Mouse (Mus musculus): ENCODE results near the gene Zdhhc1. TPM values are rescaled to one million over a fixed set of nuclear protein-coding genes. Genes with fewer than 3 reads are reported as not detected.

Gene Zdhhc1
- polyA plus RNA-seq, 1 experiment from 2014 or later: 26.3 TPM

GRCm38 (mm10) chr8:105433511-105433910, 63.2 kb downstream of the Zdhhc1 start:
- H3K4me2 ChIP-seq (ENCODE audit: low read depth, low read length): no peak overlapping the region
- H3K36me3 ChIP-seq (ENCODE audit: control insufficient read depth, insufficient read depth): no peaks in the 10 kb centered on the region
- no peak overlapping the region for H3K27ac ChIP-seq (ENCODE audit: low read length)
- H3K9ac ChIP-seq (ENCODE audit: low read length): no peak overlapping the region
- H3K4me1 ChIP-seq (ENCODE audit: control insufficient read depth, insufficient read depth, low read length): peaks cover 6% of the 10 kb centered on the region; the same call in 1 of the 2 replicates
- H3K27me3 ChIP-seq (ENCODE audit: control insufficient read depth, insufficient read depth, low read length): no peaks in the 10 kb centered on the region
- 47% methylated on average over 5 of the region's 5 CpGs for WGBS
- H3K4me3 ChIP-seq (ENCODE audit: low read length): no peak overlapping the region
- ATAC-seq (replicated peaks; ENCODE audit: extremely low read depth, insufficient read depth, low FRiP score): no peak
- no peaks in the 10 kb centered on the region for H3K9me3 ChIP-seq (replicated peaks; ENCODE audit: control insufficient read depth, low read length)

GRCm38 (mm10) chr8:105433021-105433420, 63.7 kb downstream of the Zdhhc1 start:
- Histone ChIP-seq H3K4me2 (ENCODE audit: low read depth, low read length) (no peak overlapping the region), H3K27ac (ENCODE audit: low read length) (no peak overlapping the region), H3K36me3 (ENCODE audit: control insufficient read depth, insufficient read depth) (no peaks in the 10 kb centered on the region), H3K9me3 (replicated peaks; ENCODE audit: control insufficient read depth, low read length) (no peaks in the 10 kb centered on the region), H3K4me1 (ENCODE audit: control insufficient read depth, insufficient read depth, low read length) (peaks cover 6% of the 10 kb centered on the region; the same call in 1 of the 2 replicates), H3K4me3 (ENCODE audit: low read length) (no peak overlapping the region), H3K27me3 (ENCODE audit: control insufficient read depth, insufficient read depth, low read length) (no peaks in the 10 kb centered on the region), H3K9ac (ENCODE audit: low read length) (no peak overlapping the region)
- no peak for ATAC-seq (replicated peaks; ENCODE audit: extremely low read depth, insufficient read depth, low FRiP score)
- WGBS: 54% methylated on average over 6 of the region's 6 CpGs

DNA sequence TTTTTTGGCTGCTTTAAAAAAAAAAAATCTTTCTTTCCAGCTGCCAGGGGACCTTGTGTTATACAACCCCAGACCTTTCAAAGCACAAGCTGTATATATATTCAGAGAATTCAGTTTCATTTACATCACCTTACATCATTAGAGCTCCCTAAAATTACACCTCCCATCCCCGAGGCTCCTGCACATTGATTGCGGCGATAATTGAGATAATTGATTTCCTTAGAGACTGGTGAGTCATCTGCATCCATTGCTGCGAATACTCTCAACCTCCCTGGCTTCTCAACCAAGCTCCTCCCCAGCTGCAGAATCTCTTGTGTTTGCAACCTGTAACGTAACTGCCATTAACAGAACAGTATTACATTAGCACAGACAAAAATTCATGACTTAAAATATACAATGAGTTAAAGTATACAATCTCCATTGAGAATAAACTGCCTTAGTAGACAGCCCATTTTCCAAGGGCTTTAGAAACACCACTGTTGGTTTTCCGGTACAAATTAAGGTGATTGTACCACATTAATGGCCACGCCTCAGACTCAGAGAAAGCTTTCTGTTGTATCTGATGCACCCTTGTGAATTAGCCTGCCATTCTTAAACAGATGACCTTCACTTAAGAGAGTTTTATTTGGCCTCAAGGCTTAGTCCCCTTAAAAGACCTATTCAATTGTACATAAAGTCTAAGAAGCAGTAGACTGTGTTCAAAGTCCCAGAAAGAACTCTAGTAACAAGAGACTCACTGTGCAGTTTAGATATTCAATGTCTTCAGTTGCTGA, 64.8 kb downstream of the Zdhhc1 start:
- Histone ChIP-seq H3K27me3 (ENCODE audit: control insufficient read depth, insufficient read depth, low read length) (no peaks in the 10 kb centered on the region), H3K9me3 (replicated peaks; ENCODE audit: control insufficient read depth, low read length) (no peaks in the 10 kb centered on the region), H3K9ac (ENCODE audit: low read length) (no peak overlapping the region), H3K27ac (ENCODE audit: low read length) (no peak overlapping the region), H3K4me1 (ENCODE audit: control insufficient read depth, insufficient read depth, low read length) (no peaks in the 10 kb centered on the region), H3K36me3 (ENCODE audit: control insufficient read depth, insufficient read depth) (no peaks in the 10 kb centered on the region), H3K4me2 (ENCODE audit: low read depth, low read length) (no peak overlapping the region), H3K4me3 (ENCODE audit: low read length) (no peak overlapping the region)
- 67% methylated on average over 7 of the region's 7 CpGs for WGBS
- ATAC-seq (replicated peaks; ENCODE audit: extremely low read depth, insufficient read depth, low FRiP score): no peak

DNA sequence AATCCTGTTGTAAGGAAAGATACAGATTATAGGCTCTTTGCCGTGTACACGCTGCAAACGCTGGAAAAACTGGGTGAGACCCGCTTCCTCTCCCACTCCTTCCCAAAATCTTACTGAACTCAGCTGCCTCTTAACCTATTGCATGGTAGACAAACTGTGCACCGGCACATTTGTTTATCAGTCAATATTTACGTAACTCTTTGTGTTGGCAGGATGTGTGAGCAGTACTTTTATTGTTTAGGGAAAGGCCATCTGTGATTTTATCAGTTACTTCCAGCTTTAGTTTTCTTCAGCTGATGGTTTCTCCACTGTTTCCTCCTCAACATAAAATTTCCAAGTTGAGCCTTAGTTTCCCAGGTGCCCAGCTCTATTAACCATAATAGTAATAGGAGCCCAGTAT, 69.8 kb downstream of the Zdhhc1 start:
- Histone ChIP-seq H3K36me3 (ENCODE audit: control insufficient read depth, insufficient read depth) (no peaks in the 10 kb centered on the region), H3K4me3 (ENCODE audit: low read length) (no peak overlapping the region), H3K4me2 (ENCODE audit: low read depth, low read length) (no peak overlapping the region), H3K9ac (ENCODE audit: low read length) (no peak overlapping the region), H3K27ac (ENCODE audit: low read length) (no peak overlapping the region), H3K4me1 (ENCODE audit: control insufficient read depth, insufficient read depth, low read length) (no peaks in the 10 kb centered on the region), H3K27me3 (ENCODE audit: control insufficient read depth, insufficient read depth, low read length) (no peaks in the 10 kb centered on the region), H3K9me3 (replicated peaks; ENCODE audit: control insufficient read depth, low read length) (no peaks in the 10 kb centered on the region)
- no peak for ATAC-seq (replicated peaks; ENCODE audit: extremely low read depth, insufficient read depth, low FRiP score)
- 52% methylated on average over 6 of the region's 6 CpGs for WGBS

Other genes starting within 250 kb of the Zdhhc1 start
- 12.7 and 13.1 TPM in 2 replicates for gene B3gnt9, start 241.7 kb downstream of the Zdhhc1 start, polyA plus RNA-seq (2015; fragmentation: Nextera tagmentation; extraction: Ambion mirVana)
- 20.3 and 25.4 TPM in 2 replicates for gene Tradd, start 232.3 kb downstream of the Zdhhc1 start, polyA plus RNA-seq (2015; fragmentation: Nextera tagmentation; extraction: Ambion mirVana)
- 4.5 and 5.0 TPM in 2 replicates for gene Fbxl8, start 232.3 kb downstream of the Zdhhc1 start, polyA plus RNA-seq (2015; fragmentation: Nextera tagmentation; extraction: Ambion mirVana)
- 0.27 and 0.29 TPM in 2 replicates for gene Hsf4, start 227.1 kb downstream of the Zdhhc1 start, polyA plus RNA-seq (2015; fragmentation: Nextera tagmentation; extraction: Ambion mirVana)
- gene Nol3, start 220.8 kb downstream of the Zdhhc1 start, polyA plus RNA-seq (2015; fragmentation: Nextera tagmentation; extraction: Ambion mirVana): 5.2 and 5.8 TPM in 2 replicates
- 5.4 and 6.7 TPM in 2 replicates for gene 4931428F04Rik, start 207.0 kb downstream of the Zdhhc1 start, polyA plus RNA-seq (2015; fragmentation: Nextera tagmentation; extraction: Ambion mirVana)
- 14.6 and 14.9 TPM in 2 replicates for gene Exoc3l, start 200.8 kb downstream of the Zdhhc1 start, polyA plus RNA-seq (2015; fragmentation: Nextera tagmentation; extraction: Ambion mirVana)
- 50.8 and 61.1 TPM in 2 replicates for gene E2f4, start 199.2 kb downstream of the Zdhhc1 start, polyA plus RNA-seq (2015; fragmentation: Nextera tagmentation; extraction: Ambion mirVana)
- 4.1 and 5.1 TPM in 2 replicates for gene Elmo3, start 191.3 kb downstream of the Zdhhc1 start, polyA plus RNA-seq (2015; fragmentation: Nextera tagmentation; extraction: Ambion mirVana)
- gene Lrrc29, start 170.6 kb downstream of the Zdhhc1 start, polyA plus RNA-seq (2015; fragmentation: Nextera tagmentation; extraction: Ambion mirVana): 0.80 and 0.84 TPM in 2 replicates
- 82.1 and 84.2 TPM in 2 replicates for gene Tmem208, start 170.5 kb downstream of the Zdhhc1 start, polyA plus RNA-seq (2015; fragmentation: Nextera tagmentation; extraction: Ambion mirVana)
- 1.1 and 2.3 TPM in 2 replicates for gene Fhod1, start 148.9 kb downstream of the Zdhhc1 start, polyA plus RNA-seq (2015; fragmentation: Nextera tagmentation; extraction: Ambion mirVana)
- 1.1 and 1.4 TPM in 2 replicates for gene Slc9a5, start 148.1 kb downstream of the Zdhhc1 start, polyA plus RNA-seq (2015; fragmentation: Nextera tagmentation; extraction: Ambion mirVana)
- gene Plekhg4, start 123.6 kb downstream of the Zdhhc1 start, polyA plus RNA-seq (2015; fragmentation: Nextera tagmentation; extraction: Ambion mirVana): 0.18 and 0.21 TPM in 2 replicates
- 0.07 TPM in 1 of 2 replicates, not detected in the other for gene Kctd19, start 83.4 kb downstream of the Zdhhc1 start, polyA plus RNA-seq (2015; fragmentation: Nextera tagmentation; extraction: Ambion mirVana)
- gene Lrrc36, start 83.3 kb downstream of the Zdhhc1 start, polyA plus RNA-seq (2015; fragmentation: Nextera tagmentation; extraction: Ambion mirVana): 0.37 and 0.54 TPM in 2 replicates
- 38.7 and 40.0 TPM in 2 replicates for gene Tppp3, start 25.4 kb downstream of the Zdhhc1 start, polyA plus RNA-seq (2015; fragmentation: Nextera tagmentation; extraction: Ambion mirVana)
- 0.24 and 0.25 TPM in 2 replicates for gene Hsd11b2, start 21.9 kb upstream of the Zdhhc1 start, polyA plus RNA-seq (2015; fragmentation: Nextera tagmentation; extraction: Ambion mirVana)
- gene Atp6v0d1, start 69.1 kb upstream of the Zdhhc1 start, polyA plus RNA-seq (2015; fragmentation: Nextera tagmentation; extraction: Ambion mirVana): 62.4 and 63.7 TPM in 2 replicates
- 34.0 and 36.2 TPM in 2 replicates for gene Ripor1, start 108.4 kb upstream of the Zdhhc1 start, polyA plus RNA-seq (2015; fragmentation: Nextera tagmentation; extraction: Ambion mirVana)
- 72.1 and 80.0 TPM in 2 replicates for gene Ctcf, start 139.7 kb upstream of the Zdhhc1 start, polyA plus RNA-seq (2015; fragmentation: Nextera tagmentation; extraction: Ambion mirVana)
- gene Agrp, start 140.5 kb upstream of the Zdhhc1 start, polyA plus RNA-seq (2015; fragmentation: Nextera tagmentation; extraction: Ambion mirVana): 0.71 TPM in 1 of 2 replicates, not detected in the other
- 1.4 and 3.0 TPM in 2 replicates for gene Carmil2, start 189.4 kb upstream of the Zdhhc1 start, polyA plus RNA-seq (2015; fragmentation: Nextera tagmentation; extraction: Ambion mirVana)
- gene Acd, start 204.2 kb upstream of the Zdhhc1 start, polyA plus RNA-seq (2015; fragmentation: Nextera tagmentation; extraction: Ambion mirVana): 36.4 and 41.7 TPM in 2 replicates
- 13.6 and 17.5 TPM in 2 replicates for gene Pard6a, start 204.2 kb upstream of the Zdhhc1 start, polyA plus RNA-seq (2015; fragmentation: Nextera tagmentation; extraction: Ambion mirVana)
- 0.16 TPM in 1 of 2 replicates, not detected in the other for gene 4933405L10Rik, start 210.8 kb upstream of the Zdhhc1 start, polyA plus RNA-seq (2015; fragmentation: Nextera tagmentation; extraction: Ambion mirVana)
- gene Enkd1, start 211.3 kb upstream of the Zdhhc1 start, polyA plus RNA-seq (2015; fragmentation: Nextera tagmentation; extraction: Ambion mirVana): 13.1 and 13.6 TPM in 2 replicates

All from heart, embryonic 16.5 days (tissue).